Mouse (Mus musculus) megakaryocyte, embryonic 14.5 days (primary cell): ENCODE data around the gene Dnajc28. TPM values are rescaled to one million over a fixed set of nuclear protein-coding genes. Genes with fewer than 3 reads are reported as not detected.
"Not testable (repeated sequence)": the region's sequence is repeated elsewhere in the genome, so short reads cannot be mapped to it uniquely, and the experiment has no call there.

Source experiments
- H3K27me3 ChIP-seq: replicated peaks from 2 replicates; pipeline ENCODE3; 2012; ENCODE audit warnings: inconsistent platforms
- H3K36me3 ChIP-seq: replicated peaks from 2 replicates; pipeline ENCODE3; 2012; ENCODE audit warnings: low read length, inconsistent platforms, mixed read lengths
- H3K4me1 ChIP-seq: 2 replicates; pipeline ENCODE4 v1.6.1; 2012; ENCODE audit warnings: inconsistent platforms
- H3K4me3 ChIP-seq: replicated peaks from 2 replicates; pipeline ENCODE3; 2012; ENCODE audit warnings: moderate library complexity, mild to moderate bottlenecking, inconsistent platforms
- H3K9me3 ChIP-seq: 2 replicates; pipeline ENCODE4 v1.6.1; 2012; ENCODE audit warnings: inconsistent platforms
- FLI1 ChIP-seq: IDR thresholded peaks from 2 replicates; pipeline ENCODE4 v1.6.1; 2012; ENCODE audit warnings: low read length, inconsistent platforms, mixed read lengths
- GATA1 ChIP-seq: IDR thresholded peaks from 3 replicates; pipeline ENCODE4 v1.6.1; 2012; ENCODE audit warnings: mixed read lengths, low read length, inconsistent platforms, borderline replicate concordance
- polyA plus RNA-seq: library from polyadenylated mRNA; stranded (reverse); fragments of >175 nt; gene quantifications from 2 replicates; pipeline ENCODE4 v1.2.3, GENCODE M21; 2012; ENCODE audit warnings: low replicate concordance; ENCODE audit not compliant: insufficient read depth

Gene Dnajc28
- polyA plus RNA-seq, 1 experiment, result 0.92 TPM

- H3K9me3 ChIP-seq, result no peaks in the 10 kb centered on the region
- no peak for TF ChIP-seq FLI1
- no peak for TF ChIP-seq GATA1
- peaks cover 31% of the 10 kb centered on the region for H3K36me3 ChIP-seq
- H3K27me3 ChIP-seq, result no peaks in the 10 kb centered on the region
- peak overlapping the region; percentile 96 for H3K4me3 ChIP-seq
- H3K4me1 ChIP-seq, result peaks cover 44% of the 10 kb centered on the region
Measured at GRCm38 (mm10) chr16:91648220-91648550, 29.4 kb upstream of the Dnajc28 start.

DNA sequence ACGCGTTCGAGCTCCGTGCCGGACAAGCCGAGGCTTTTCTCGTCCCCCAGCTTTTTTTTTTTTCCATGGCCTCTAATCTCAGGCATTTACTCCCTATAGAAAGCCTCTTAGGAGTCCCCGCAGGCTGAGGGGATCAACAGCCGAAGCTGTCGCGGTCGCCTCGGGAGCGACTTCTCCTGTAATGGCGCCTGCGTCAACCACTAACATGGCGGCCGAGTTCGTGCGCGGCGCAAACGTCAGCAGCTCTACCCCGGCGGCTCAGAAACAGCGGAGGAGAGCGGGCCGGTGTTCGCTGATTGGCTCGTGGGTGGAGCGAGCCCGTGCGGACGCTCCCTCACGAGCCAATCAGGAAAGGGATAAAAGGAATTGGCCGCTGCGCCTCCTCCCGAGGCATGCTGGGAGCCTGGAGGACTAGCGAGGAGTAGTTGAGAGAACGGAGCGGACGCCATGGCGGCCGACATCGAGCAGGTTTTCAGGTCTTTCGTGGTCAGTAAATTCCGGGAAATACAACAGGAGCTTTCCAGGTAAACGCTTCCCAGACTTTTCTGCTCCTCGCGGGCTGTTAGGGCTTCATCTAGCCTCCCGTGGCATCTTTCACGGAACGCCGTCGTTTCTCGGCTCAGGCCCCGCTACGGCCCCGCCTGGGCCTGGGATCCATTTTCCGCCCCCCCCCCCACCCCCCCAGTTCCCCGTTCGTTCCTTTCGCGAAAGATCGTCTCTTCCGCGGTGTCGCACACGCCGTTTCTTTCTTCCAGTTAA is 28.8 kb upstream of the Dnajc28 start, which contains the start of gene Son:
Gene Son, plus strand, starts transcription at position 46 of the 759 bp plus-strand sequence.
- Histone ChIP-seq H3K4me3 (peak within 1 kb of the TSS; percentile 96), H3K36me3 (peaks cover 31% of the 10 kb centered on the region), H3K9me3 (no peaks in the 10 kb centered on the region), H3K4me1 (peaks cover 43% of the 10 kb centered on the region), H3K27me3 (no peaks in the 10 kb centered on the region)
- TF ChIP-seq FLI1 (no peak), GATA1 (no peak)

DNA sequence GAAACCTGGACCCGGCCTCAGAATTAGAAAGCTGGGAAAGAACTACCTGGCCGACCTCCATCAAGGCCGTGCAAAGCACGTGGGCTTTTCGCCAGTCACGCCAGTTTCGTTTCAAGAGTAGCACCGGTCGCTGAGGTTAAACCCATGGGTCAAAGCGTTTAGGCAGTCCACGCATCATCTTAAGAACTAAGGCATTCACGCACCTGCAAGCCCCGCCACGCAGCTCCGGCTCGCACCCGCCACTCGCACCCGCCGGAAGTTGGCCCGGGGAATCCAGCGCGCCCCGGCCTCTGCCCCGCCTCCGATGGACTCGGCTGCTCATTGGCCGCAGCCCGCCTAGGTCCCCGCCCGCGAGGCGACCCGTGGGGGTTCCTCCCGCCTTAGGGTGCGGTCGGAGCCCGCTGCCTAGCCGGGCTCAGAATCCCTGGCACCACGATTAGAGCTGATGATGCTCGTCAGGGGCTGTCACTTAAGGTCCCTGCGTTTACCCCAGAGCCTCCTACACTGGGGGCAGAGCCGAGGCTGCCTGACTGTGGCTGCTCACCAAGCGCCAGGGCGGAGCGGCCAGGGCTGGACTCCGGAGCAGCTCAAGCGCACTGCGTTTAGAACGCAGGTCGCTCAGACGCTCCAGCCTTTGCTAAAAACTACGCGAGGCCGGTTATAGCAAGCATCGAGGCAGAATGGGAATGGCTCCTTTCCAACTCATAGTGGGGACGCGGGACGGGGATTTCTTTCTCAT is 28.0 kb upstream of the Dnajc28 start, which contains the start of gene Gart:
Gene Gart, minus strand, starts transcription at position 272 of the 739 bp plus-strand sequence.
- Histone ChIP-seq H3K27me3 (no peaks in the 10 kb centered on the region), H3K4me1 (peaks cover 35% of the 10 kb centered on the region), H3K4me3 (peak within 1 kb of the TSS; percentile 96), H3K36me3 (peaks cover 31% of the 10 kb centered on the region), H3K9me3 (no peaks in the 10 kb centered on the region)
- TF ChIP-seq FLI1 (no peak), GATA1 (no peak)

DNA sequence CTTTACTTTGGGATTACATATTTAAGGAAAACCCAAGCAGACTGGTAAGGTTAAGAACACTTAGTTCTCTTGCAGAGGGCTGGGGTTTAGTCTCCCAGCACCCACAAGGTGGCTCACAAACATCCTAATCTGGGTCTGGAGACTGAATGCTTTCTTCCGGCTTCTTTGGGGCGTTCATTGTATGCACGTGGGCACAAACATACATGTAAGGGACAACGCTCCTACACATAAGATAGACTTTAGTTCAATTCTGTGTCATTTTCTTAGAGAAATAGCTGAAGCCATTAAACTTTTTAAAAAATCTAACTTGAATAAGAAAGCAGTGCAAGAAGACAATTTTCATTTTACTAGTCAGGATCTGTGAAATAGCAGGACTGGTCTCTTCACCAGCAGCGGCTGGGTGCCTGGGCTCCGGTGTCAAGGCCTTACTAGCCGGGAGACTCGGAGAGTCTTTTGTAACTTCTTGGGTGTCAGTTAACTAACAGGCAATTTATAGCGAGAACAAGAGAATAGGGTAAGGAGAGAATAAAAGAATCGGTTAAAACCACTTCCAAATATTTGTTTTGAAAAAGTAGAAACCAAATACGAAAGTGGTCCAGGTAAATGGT is 27.3 kb upstream of the Dnajc28 start:
- no peak for TF ChIP-seq FLI1
- H3K4me3 ChIP-seq, result peak overlapping the region; percentile 96
- no peaks in the 10 kb centered on the region for H3K9me3 ChIP-seq
- peaks cover 31% of the 10 kb centered on the region for H3K36me3 ChIP-seq
- H3K4me1 ChIP-seq, result peaks cover 28% of the 10 kb centered on the region
- no peaks in the 10 kb centered on the region for H3K27me3 ChIP-seq

DNA sequence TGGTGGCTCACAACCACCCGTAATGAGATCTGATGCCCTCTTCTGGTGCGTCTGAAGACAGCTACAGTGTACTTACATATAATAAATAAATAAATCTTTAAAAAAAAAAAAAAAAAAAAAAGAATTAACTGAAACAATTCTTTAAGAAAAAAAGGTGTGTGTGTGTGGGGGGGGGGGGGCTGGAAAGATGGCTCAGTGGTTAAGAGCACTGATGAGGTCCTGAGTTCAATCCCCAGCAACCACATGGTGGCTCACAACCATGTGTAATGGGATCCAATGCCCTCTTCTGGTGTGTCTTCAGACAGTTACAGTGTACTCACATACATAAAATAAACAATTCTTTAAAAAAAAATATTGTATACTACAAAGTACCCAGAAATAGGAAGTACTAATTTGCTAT is 26.6 kb upstream of the Dnajc28 start:
- Histone ChIP-seq H3K36me3 (peaks cover 31% of the 10 kb centered on the region), H3K4me3 (peak overlapping the region; percentile 96), H3K4me1 (peaks cover 24% of the 10 kb centered on the region)
- not testable (repeated sequence) for H3K9me3 ChIP-seq, H3K27me3 ChIP-seq

DNA sequence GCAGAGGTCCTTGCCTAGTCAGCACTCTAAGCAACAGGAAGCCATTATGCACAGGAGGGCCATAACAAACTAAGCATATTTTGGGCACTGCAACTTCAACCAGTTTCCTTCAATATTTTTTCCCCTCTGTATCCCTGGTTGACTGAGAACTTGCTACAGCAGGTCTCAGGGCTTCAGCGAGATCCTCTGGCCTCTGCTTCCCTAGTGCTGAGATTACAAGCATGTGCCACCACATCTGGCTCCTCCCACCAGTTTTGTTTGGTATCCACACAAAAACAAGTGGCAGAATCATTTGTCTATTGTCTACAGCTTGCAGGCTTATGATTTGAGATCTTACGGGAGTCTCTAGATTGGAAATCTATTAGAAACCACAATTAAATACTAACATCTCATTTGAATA is 26.1 kb upstream of the Dnajc28 start:
- no peaks in the 10 kb centered on the region for H3K9me3 ChIP-seq
- peaks cover 20% of the 10 kb centered on the region for H3K4me1 ChIP-seq
- peaks cover 32% of the 10 kb centered on the region for H3K36me3 ChIP-seq
- peak overlapping the region; percentile 59 for H3K4me3 ChIP-seq
- H3K27me3 ChIP-seq, result no peaks in the 10 kb centered on the region
- TF ChIP-seq GATA1 (no peak), FLI1 (no peak)

GRCm38 (mm10) chr16:91640171-91640570 is 21.3 kb upstream of the Dnajc28 start:
- H3K4me1 ChIP-seq, result peaks cover 10% of the 10 kb centered on the region
- H3K4me3 ChIP-seq, result no peak overlapping the region
- no peaks in the 10 kb centered on the region for H3K9me3 ChIP-seq
- TF ChIP-seq FLI1, result no peak
- TF ChIP-seq GATA1, result no peak
- H3K36me3 ChIP-seq, result peaks cover 79% of the 10 kb centered on the region
- H3K27me3 ChIP-seq, result no peaks in the 10 kb centered on the region

- Histone ChIP-seq H3K4me1 (peaks cover 9% of the 10 kb centered on the region), H3K9me3 (no peaks in the 10 kb centered on the region), H3K27me3 (no peaks in the 10 kb centered on the region), H3K4me3 (no peak overlapping the region), H3K36me3 (peaks cover 84% of the 10 kb centered on the region)
- TF ChIP-seq FLI1, result no peak
- TF ChIP-seq GATA1, result no peak
Measured at GRCm38 (mm10) chr16:91639636-91640035, 20.8 kb upstream of the Dnajc28 start.

DNA sequence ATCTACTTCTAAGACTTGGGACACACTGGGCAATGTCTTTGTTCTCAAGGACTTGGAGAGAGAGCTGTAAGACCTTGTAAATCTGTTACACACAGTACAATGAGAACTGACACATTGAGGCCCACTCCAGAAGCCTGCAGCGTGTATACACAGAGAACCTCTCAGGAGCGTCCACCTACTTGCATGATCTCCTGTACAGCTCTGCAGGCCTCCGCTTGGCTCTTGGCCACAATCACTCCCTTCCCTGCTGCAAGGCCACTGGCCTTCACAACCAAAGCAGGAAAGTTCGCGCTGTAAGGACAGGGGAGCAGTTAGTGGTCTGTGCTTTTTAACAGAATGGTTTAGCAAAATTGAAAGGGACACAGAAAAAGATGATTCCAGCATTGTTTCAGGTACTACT is 20.3 kb upstream of the Dnajc28 start:
- Histone ChIP-seq H3K4me3 (no peak overlapping the region), H3K4me1 (peaks cover 4% of the 10 kb centered on the region), H3K36me3 (peaks cover 84% of the 10 kb centered on the region), H3K27me3 (no peaks in the 10 kb centered on the region), H3K9me3 (no peaks in the 10 kb centered on the region)
- no peak for TF ChIP-seq FLI1
- no peak for TF ChIP-seq GATA1

DNA sequence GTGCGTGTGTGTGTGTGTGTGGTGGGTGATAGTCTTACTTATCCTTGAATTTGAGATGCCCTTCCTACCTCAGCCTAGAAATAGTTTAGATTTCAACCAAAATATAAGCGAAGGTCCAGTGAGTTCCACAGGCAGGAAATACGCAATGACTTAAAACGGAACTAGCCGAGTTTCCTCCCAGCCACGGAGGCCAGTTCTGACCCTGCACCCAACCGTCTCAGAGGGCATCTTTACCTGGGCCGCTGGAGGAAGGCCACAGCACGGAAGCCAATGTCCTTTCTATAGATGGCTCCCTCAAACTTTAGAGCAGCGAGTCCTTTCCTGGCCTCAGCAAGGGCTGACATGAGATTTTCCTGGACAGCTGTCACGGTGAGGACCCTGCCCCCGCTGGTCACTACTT is 14.8 kb upstream of the Dnajc28 start:
- Histone ChIP-seq H3K4me3 (no peak overlapping the region), H3K36me3 (peaks cover 92% of the 10 kb centered on the region), H3K9me3 (no peaks in the 10 kb centered on the region), H3K27me3 (no peaks in the 10 kb centered on the region), H3K4me1 (peaks cover 23% of the 10 kb centered on the region)
- no peak for TF ChIP-seq GATA1
